Mouse (Mus musculus): Measurements from ENCODE around the gene Slc22a3. TPM values are rescaled to one million over a fixed set of nuclear protein-coding genes. Genes with fewer than 3 reads are reported as not detected.
A peak's percentile ranks its signal among the peaks of the same experiment; 100 is the strongest.

The Slc22a3 gene
- total and polyA plus RNA-seq, 2 experiments from 2014 or later: 2.1 to 2.9 TPM

- Histone ChIP-seq H3K27ac (no peak overlapping the region), H3K4me1 (ENCODE audit: insufficient read depth, low read length) (no peaks in the 10 kb centered on the region), H3K4me3 (ENCODE audit: low read length) (no peak overlapping the region), H3K36me3 (ENCODE audit: insufficient read depth, low read length) (no peaks in the 10 kb centered on the region), H3K4me2 (ENCODE audit: low read depth, low read length) (no peak overlapping the region), H3K9ac (replicated peaks; ENCODE audit: low read length) (no peak overlapping the region), H3K9me3 (ENCODE audit: low read length) (no peaks in the 10 kb centered on the region), H3K27me3 (ENCODE audit: insufficient read depth, low read length) (no peaks in the 10 kb centered on the region)
- ATAC-seq: no peak
- no peak for TF ChIP-seq CTCF (IDR thresholded peaks at IDR 0.05; ENCODE audit: low read depth)
- WGBS: 38% methylated on average over 3 of the region's 3 CpGs
- no peak for DNase-seq (ENCODE audit: low spot score)
Observed at GRCm38 (mm10) chr17:12427156-12427555, 80.3 kb downstream of the Slc22a3 start.

- ATAC-seq: no peak
- Histone ChIP-seq H3K27me3 (ENCODE audit: insufficient read depth, low read length) (no peaks in the 10 kb centered on the region), H3K4me1 (ENCODE audit: insufficient read depth, low read length) (no peaks in the 10 kb centered on the region), H3K9me3 (ENCODE audit: low read length) (no peaks in the 10 kb centered on the region), H3K27ac (no peak overlapping the region), H3K4me3 (ENCODE audit: low read length) (no peak overlapping the region), H3K4me2 (ENCODE audit: low read depth, low read length) (no peak overlapping the region), H3K36me3 (ENCODE audit: insufficient read depth, low read length) (no peaks in the 10 kb centered on the region), H3K9ac (replicated peaks; ENCODE audit: low read length) (no peak overlapping the region)
- DNase-seq (ENCODE audit: low spot score): no peak
- TF ChIP-seq CTCF (IDR thresholded peaks at IDR 0.05; ENCODE audit: low read depth): peak; percentile 33
- WGBS: 83% methylated on average over 1 of the region's 1 CpGs
Observed at GRCm38 (mm10) chr17:12422143-12422542, 85.4 kb downstream of the Slc22a3 start.

DNA sequence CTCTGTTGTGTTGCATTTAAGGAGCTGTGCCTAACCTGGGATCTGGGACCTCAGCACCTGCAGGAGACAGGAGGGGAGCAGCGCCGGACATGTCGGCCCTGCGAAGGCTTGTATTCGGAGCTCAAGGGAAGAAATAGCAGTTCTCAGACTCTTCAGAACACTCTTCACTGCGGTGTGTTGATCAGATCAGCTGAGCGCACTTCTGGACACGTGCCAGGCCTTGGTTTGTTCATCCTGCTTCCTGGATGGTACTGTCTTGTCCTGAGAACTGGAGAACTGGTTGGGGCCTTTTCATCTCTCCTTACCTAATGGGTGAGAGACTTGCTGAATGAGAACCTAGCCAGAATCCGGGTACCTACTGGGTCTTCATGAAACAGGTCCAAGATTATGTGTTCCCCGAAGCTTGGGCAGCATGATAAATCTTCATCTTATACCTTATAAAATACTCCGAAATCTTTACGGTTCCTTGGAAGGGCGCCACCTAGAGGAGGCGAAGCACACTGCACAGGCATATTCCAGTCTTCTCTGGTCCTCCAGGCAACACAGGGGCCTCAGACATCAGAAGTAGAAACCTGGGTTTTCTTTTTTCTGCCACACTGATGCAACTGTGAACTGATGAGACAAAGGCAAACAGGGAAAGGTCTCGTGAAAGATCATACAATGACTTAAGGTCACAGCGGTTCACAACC is 86.5 kb downstream of the Slc22a3 start:
- Histone ChIP-seq H3K4me2 (ENCODE audit: low read depth, low read length) (no peak overlapping the region), H3K27me3 (ENCODE audit: insufficient read depth, low read length) (no peaks in the 10 kb centered on the region), H3K27ac (no peak overlapping the region), H3K36me3 (ENCODE audit: insufficient read depth, low read length) (no peaks in the 10 kb centered on the region), H3K9me3 (ENCODE audit: low read length) (no peaks in the 10 kb centered on the region), H3K4me1 (ENCODE audit: insufficient read depth, low read length) (no peaks in the 10 kb centered on the region), H3K4me3 (ENCODE audit: low read length) (no peak overlapping the region), H3K9ac (replicated peaks; ENCODE audit: low read length) (no peak overlapping the region)
- DNase-seq (ENCODE audit: low spot score) (peak; percentile 31), ATAC-seq (no peak)
- peak; percentile 70 for TF ChIP-seq CTCF (IDR thresholded peaks at IDR 0.05; ENCODE audit: low read depth)
- WGBS: 64% methylated on average over 16 of the region's 16 CpGs

GRCm38 (mm10) chr17:12419491-12420079 is 87.9 kb downstream of the Slc22a3 start:
- DNase-seq (ENCODE audit: low spot score) (no peak), ATAC-seq (no peak)
- no peaks in the 10 kb centered on the region for H3K27me3 ChIP-seq (ENCODE audit: insufficient read depth, low read length)
- TF ChIP-seq CTCF (IDR thresholded peaks at IDR 0.05; ENCODE audit: low read depth): no peak
- H3K4me1 ChIP-seq (ENCODE audit: insufficient read depth, low read length): no peaks in the 10 kb centered on the region
- H3K27ac ChIP-seq: no peak overlapping the region
- no peak overlapping the region for H3K9ac ChIP-seq (replicated peaks; ENCODE audit: low read length)
- no peaks in the 10 kb centered on the region for H3K36me3 ChIP-seq (ENCODE audit: insufficient read depth, low read length)
- H3K4me2 ChIP-seq (ENCODE audit: low read depth, low read length): no peak overlapping the region
- 72% methylated on average over 19 of the region's 19 CpGs for WGBS
- no peak overlapping the region for H3K4me3 ChIP-seq (ENCODE audit: low read length)
- H3K9me3 ChIP-seq (ENCODE audit: low read length): no peaks in the 10 kb centered on the region

- Histone ChIP-seq H3K27me3 (ENCODE audit: insufficient read depth, low read length) (no peaks in the 10 kb centered on the region), H3K9ac (replicated peaks; ENCODE audit: low read length) (no peak overlapping the region), H3K36me3 (ENCODE audit: insufficient read depth, low read length) (no peaks in the 10 kb centered on the region), H3K4me3 (ENCODE audit: low read length) (no peak overlapping the region), H3K4me1 (ENCODE audit: insufficient read depth, low read length) (no peaks in the 10 kb centered on the region), H3K4me2 (ENCODE audit: low read depth, low read length) (no peak overlapping the region), H3K27ac (no peak overlapping the region), H3K9me3 (ENCODE audit: low read length) (no peaks in the 10 kb centered on the region)
- DNase-seq (ENCODE audit: low spot score) (peak; percentile 84), ATAC-seq (peak; percentile 70)
- peak; percentile 89 for TF ChIP-seq CTCF (IDR thresholded peaks at IDR 0.05; ENCODE audit: low read depth)
- WGBS: 30% methylated on average over 6 of the region's 6 CpGs
Observed at GRCm38 (mm10) chr17:12416250-12416895, 91.1 kb downstream of the Slc22a3 start.

DNA sequence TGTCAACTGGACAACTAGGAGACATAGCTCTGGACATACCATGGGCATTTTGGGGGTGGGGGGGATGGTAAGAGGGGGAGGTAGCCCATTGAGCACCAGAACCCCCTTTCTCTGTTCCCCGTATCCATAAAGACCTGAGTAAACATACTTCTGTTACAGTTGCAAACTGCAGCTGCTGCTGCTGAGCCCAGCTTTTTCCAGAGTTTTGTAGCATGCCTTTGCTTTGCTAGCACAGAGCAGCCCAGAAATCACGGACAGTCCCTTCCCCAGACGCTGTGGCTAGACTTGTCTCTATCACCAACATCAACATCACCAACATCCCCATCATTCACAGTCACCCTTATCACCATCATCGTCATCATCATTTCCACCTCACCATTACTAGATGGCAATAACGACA is 91.8 kb downstream of the Slc22a3 start:
- 67% methylated on average over 5 of the region's 5 CpGs for WGBS

More for the DNA sequence above, 91.8 kb downstream of the Slc22a3 start:
- Histone ChIP-seq H3K36me3 (ENCODE audit: insufficient read depth, low read length) (no peaks in the 10 kb centered on the region), H3K9ac (replicated peaks; ENCODE audit: low read length) (no peak overlapping the region), H3K4me2 (ENCODE audit: low read depth, low read length) (no peak overlapping the region), H3K9me3 (ENCODE audit: low read length) (no peaks in the 10 kb centered on the region), H3K27me3 (ENCODE audit: insufficient read depth, low read length) (no peaks in the 10 kb centered on the region), H3K27ac (no peak overlapping the region), H3K4me3 (ENCODE audit: low read length) (no peak overlapping the region), H3K4me1 (ENCODE audit: insufficient read depth, low read length) (no peaks in the 10 kb centered on the region)
- ATAC-seq (no peak), DNase-seq (ENCODE audit: low spot score) (no peak)
- no peak for TF ChIP-seq CTCF (IDR thresholded peaks at IDR 0.05; ENCODE audit: low read depth)
